ENCODE assay signal across 8 mouse cellular contexts in genomic region chr10:60279941-60280301, GRCm38 (mm10). TPM values are rescaled to one million over a fixed set of nuclear protein-coding genes. Genes with fewer than 3 reads are reported as not detected.
A peak's percentile ranks its signal among the peaks of the same experiment; 100 is the strongest.
DNase-seq lines count a peak whose midpoint lies in the region; ATAC-seq and TF ChIP-seq lines count a peak whose summit lies in the region.

No protein-coding gene starts in this region.

- TF ChIP-seq EP300 in CH12.LX (IDR thresholded peaks at IDR 0.05; ENCODE audit: low read length), result no peak

- peak overlapping the region; percentile 67 for H3K9ac ChIP-seq in CH12.LX (ENCODE audit: insufficient read depth, low read depth)
- no peak overlapping the region for H3K9ac ChIP-seq in forebrain, embryonic 12.5 days
- 0 out of 2 replicates have a peak overlapping the region, but pooled peaks have one; percentile 18 for H3K9ac ChIP-seq in hindbrain, embryonic 12.5 days

- no peak for ATAC-seq in erythroblast, adult 5-6 weeks (replicated peaks; ENCODE audit: low FRiP score, poor library complexity, severe bottlenecking)
- no peak for ATAC-seq in forebrain, embryonic 12.5 days (ENCODE audit: low FRiP score)
- no peak for ATAC-seq in hindbrain, embryonic 12.5 days (ENCODE audit: low FRiP score)
- no peak for ATAC-seq in CD4-positive, CD25-positive, alpha-beta regulatory T cell, adult 4 months

- H3K4me2 ChIP-seq in CH12.LX (ENCODE audit: insufficient read depth, low read depth, poor library complexity, severe bottlenecking) (peak overlapping the region; percentile 74), myocyte (ENCODE audit: low read depth) (peak overlapping the region; percentile 91)
- peak overlapping the region; percentile 21; the same call in 1 of the 2 replicates for H3K4me2 ChIP-seq in forebrain, embryonic 12.5 days
- H3K4me2 ChIP-seq in hindbrain, embryonic 12.5 days (replicated peaks), result peak overlapping the region; percentile 29; the same call in 1 of the 2 replicates

- H3K4me3 ChIP-seq in erythroblast, embryonic 14.5 days (replicated peaks), result peak overlapping the region; percentile 21
- H3K4me3 ChIP-seq in CH12.LX (replicated peaks in 1 of 3; ENCODE audit: low read depth in 2 of 3, low read length in 2 of 3, poor library complexity in 1 of 3) (peak overlapping the region; percentile 48 to 100 (median 49)), myocyte (peak overlapping the region; percentile 97)
- no peak overlapping the region for H3K4me3 ChIP-seq in forebrain, embryonic 12.5 days (replicated peaks)
- H3K4me3 ChIP-seq in hindbrain, embryonic 12.5 days, result no peak overlapping the region

- TF ChIP-seq RAD21 in CH12.LX (IDR thresholded peaks at IDR 0.05; ENCODE audit: low read depth, low read length), result no peak

- no peak overlapping the region for H3ac ChIP-seq in myocyte (ENCODE audit: control insufficient read depth, insufficient read length)

- peak overlapping the region; percentile 65 for H3K27ac ChIP-seq in CH12.LX (ENCODE audit: insufficient read depth, low read depth)
- no peak overlapping the region for H3K27ac ChIP-seq in forebrain, embryonic 12.5 days
- peak overlapping the region; percentile 12; the same call in 1 of the 2 replicates for H3K27ac ChIP-seq in hindbrain, embryonic 12.5 days

- peaks cover 52% of the 10 kb centered on the region for H3K36me3 ChIP-seq in erythroblast, embryonic 14.5 days (ENCODE audit: control insufficient read depth)
- H3K36me3 ChIP-seq in CH12.LX (replicated peaks in 1 of 2; ENCODE audit: control insufficient read depth in 1 of 2, insufficient read depth in 1 of 2, low read length in 1 of 2), result peaks cover 0 to 16% of the 10 kb centered on the region in 2 experiments
- H3K36me3 ChIP-seq in forebrain, embryonic 12.5 days (replicated peaks), result peaks cover 2% of the 10 kb centered on the region; the same call in 1 of the 2 replicates
- H3K36me3 ChIP-seq in hindbrain, embryonic 12.5 days, result no peaks in the 10 kb centered on the region
- no peaks in the 10 kb centered on the region for H3K36me3 ChIP-seq in myocyte (ENCODE audit: control insufficient read depth, insufficient read depth)

- H3K27me3 ChIP-seq in erythroblast, embryonic 14.5 days (ENCODE audit: control insufficient read depth), result no peaks in the 10 kb centered on the region
- H3K27me3 ChIP-seq in CH12.LX (replicated peaks) (no peaks in the 10 kb centered on the region), myocyte (ENCODE audit: control insufficient read depth, insufficient read depth, insufficient read length) (no peaks in the 10 kb centered on the region)
- H3K27me3 ChIP-seq in forebrain, embryonic 12.5 days, result no peaks in the 10 kb centered on the region
- H3K27me3 ChIP-seq in hindbrain, embryonic 12.5 days, result no peaks in the 10 kb centered on the region

- H3K79me2 ChIP-seq in CH12.LX (replicated peaks; ENCODE audit: control insufficient read depth, extremely low read depth, insufficient read depth, poor library complexity, severe bottlenecking) (peaks cover 74% of the 10 kb centered on the region), myocyte (ENCODE audit: control insufficient read depth, insufficient read depth) (peaks cover 74% of the 10 kb centered on the region)

- no peaks in the 10 kb centered on the region for H3K9me3 ChIP-seq in erythroblast, embryonic 14.5 days (ENCODE audit: control insufficient read depth, low read length)
- no peaks in the 10 kb centered on the region for H3K9me3 ChIP-seq in CH12.LX (replicated peaks; ENCODE audit: low read length)
- H3K9me3 ChIP-seq in forebrain, embryonic 12.5 days, result no peaks in the 10 kb centered on the region
- H3K9me3 ChIP-seq in hindbrain, embryonic 12.5 days (replicated peaks), result no peaks in the 10 kb centered on the region

- 93% methylated on average over 9 of the region's 9 CpGs for WGBS in forebrain, embryonic 12.5 days
- 88% methylated on average over 9 of the region's 9 CpGs for WGBS in hindbrain, embryonic 12.5 days

- in situ Hi-C loops in CH12.LX (cut with MboI; ENCODE audit: low pct_ligation_motif_present, low pct_unique_long_range_greater_than_20kb, low sequenced_read_pairs), result no loop called here

- dilution Hi-C loops in CH12.LX (cut with MboI; ENCODE audit: extremely low pct_ligation_motif_present, extremely low pct_unique_long_range_greater_than_20kb, low sequenced_read_pairs), result no loop called here

- peak; percentile 91 for DNase-seq in CH12.LX (ENCODE audit: extremely low read depth)
- DNase-seq in left cerebral cortex, adult 18-20 months (ENCODE audit: low spot score in 2 of 2), result peak; percentile 81 to 89

- no peak for TF ChIP-seq CTCF in CH12.LX (conservative IDR thresholded peaks at IDR 0.05 in 1 of 2, IDR thresholded peaks at IDR 0.05 in 1 of 2; ENCODE audit: low read depth in 2 of 2, low read length in 2 of 2)

- no peak; the same call in 1 of the 2 replicates for TF ChIP-seq POLR2A in CH12.LX (IDR thresholded peaks at IDR 0.05; ENCODE audit: low read depth, low read length)
- no peak for TF ChIP-seq POLR2A in myocyte (IDR thresholded peaks at IDR 0.05; ENCODE audit: insufficient read length, low read depth)

- peaks cover 68% of the 10 kb centered on the region for H3K4me1 ChIP-seq in erythroblast, embryonic 14.5 days (ENCODE audit: control insufficient read depth)
- peaks cover 12 to 57% of the 10 kb centered on the region in 2 experiments for H3K4me1 ChIP-seq in CH12.LX (ENCODE audit: control insufficient read depth in 1 of 2, insufficient read depth in 2 of 2)
- peaks cover 70% of the 10 kb centered on the region for H3K4me1 ChIP-seq in forebrain, embryonic 12.5 days
- H3K4me1 ChIP-seq in hindbrain, embryonic 12.5 days, result peaks cover 64% of the 10 kb centered on the region

TF ChIP-seq in CH12.LX, 34 proteins besides CTCF, POLR2A, EP300 and RAD21:
- TF ChIP-seq MYC (IDR thresholded peaks at IDR 0.05; ENCODE audit: low read depth, low read length) (0 out of 2 replicates have a peak, but pooled peaks have one; percentile 36), RCOR1 (conservative IDR thresholded peaks at IDR 0.05; ENCODE audit: low read depth, low read length) (no peak), SIN3A (IDR thresholded peaks at IDR 0.05; ENCODE audit: low read length) (0 out of 2 replicates have a peak, but pooled peaks have one; percentile 50), NRF1 (IDR thresholded peaks at IDR 0.05; ENCODE audit: low read depth, low read length) (peak; percentile 83), BHLHE40 (IDR thresholded peaks at IDR 0.05; ENCODE audit: low read depth, low read length) (peak; percentile 62), IRF4 (IDR thresholded peaks at IDR 0.05; ENCODE audit: low read depth, low read length) (peak; percentile 26; the same call in 1 of the 2 replicates), CHD1 (IDR thresholded peaks at IDR 0.05; ENCODE audit: low read depth, low read length) (no peak), SMC3 (IDR thresholded peaks at IDR 0.05; ENCODE audit: low read depth, low read length) (no peak), TCF12 (IDR thresholded peaks at IDR 0.05; ENCODE audit: low read depth, low read length) (peak; percentile 34; the same call in 1 of the 2 replicates), MAX (IDR thresholded peaks at IDR 0.05; ENCODE audit: low read length) (peak; percentile 65)

TF ChIP-seq in myocyte, 11 proteins besides CTCF, POLR2A, EP300 and RAD21:
- TF ChIP-seq REST (IDR thresholded peaks at IDR 0.05; ENCODE audit: insufficient read depth, insufficient read length), result no peak
- TF ChIP-seq POLR2AphosphoS2 (IDR thresholded peaks at IDR 0.05; ENCODE audit: insufficient read length, low read depth), result peak; percentile 14
- no peak for TF ChIP-seq MYOD1 (IDR thresholded peaks at IDR 0.05; ENCODE audit: control insufficient read depth in 1 of 3, insufficient read length in 2 of 3, low read depth in 2 of 3)
- no peak for TF ChIP-seq MAX (IDR thresholded peaks at IDR 0.05; ENCODE audit: low read depth)

RNA-seq across cellular contexts. Expression of gene Psap, which starts 2.5 kb away (rescaled TPM):
- 8.6 and 10.3 TPM in 2 replicates for polyA plus RNA-seq in erythroblast, embryonic 14.5 days (2012)
- total RNA-seq in erythroblast, adult 5-6 weeks (2015; ENCODE audit: low replicate concordance), result 208 and 256 TPM in 2 replicates
- total RNA-seq in erythroblast, adult 5-6 weeks (2017; ENCODE audit: low replicate concordance), result 196 and 238 TPM in 2 replicates
- total RNA-seq in CH12.LX (2012; rRNA removed) (300 and 318 TPM in 2 replicates), CH12.LX (2014; rRNA removed) (223 and 251 TPM in 2 replicates)
- polyA plus RNA-seq in CH12.LX (2012; ENCODE audit: insufficient read length, low read depth) (465 and 470 TPM in 2 replicates), myocyte (2012; fragmentation: generic; extraction: Trizol) (729 TPM)
- polyA plus RNA-seq in forebrain, embryonic 12.5 days (2016; fragmentation: Nextera tagmentation; extraction: Ambion mirVana), result 86.9 and 90.5 TPM in 2 replicates
- 102 and 104 TPM in 2 replicates for polyA plus RNA-seq in hindbrain, embryonic 12.5 days (2016; fragmentation: Nextera tagmentation; extraction: Ambion mirVana)
- total RNA-seq in left cerebral cortex, adult 18-20 months (2021), result 1,000 to 10,000 TPM; 1,592 to 1,629 TPM
- 100 to 1,000 TPM in 1 of 2 experiments, 10 to 100 TPM in 1; 89.0 to 427 TPM for polyA plus RNA-seq in CD4-positive, CD25-positive, alpha-beta regulatory T cell, adult 4 months (2017; shearing (Covaris generic))

Comparison
In these comparisons a context has a peak if more than half of its experiments do, and no peak if none do; other contexts are left out.
1. H3K4me3 ChIP-seq: peak in erythroblast, embryonic 14.5 days (single experiment), CH12.LX (3 of 3) and myocyte (single experiment); none in forebrain, embryonic 12.5 days (single experiment) and hindbrain, embryonic 12.5 days (single experiment).
2. H3K4me2 ChIP-seq: peak in every context shown above with its lines; median percentile 91 in myocyte; 74 in CH12.LX; 29 in hindbrain, embryonic 12.5 days; 21 in forebrain, embryonic 12.5 days.